Mouse (Mus musculus) frontal cortex, postnatal 25 days (tissue): ENCODE measurements at regions not wholly inside any gene's neighbourhood (a gene's known extent, or its start where the extent isn't known, plus 50 kb on each side); places are given as distances from the start of the nearest gene placed in this dataset.

Experiments used
- DNase-seq, 2 experiments: peaks; one replicate each; pipeline ENCODE4 v3.0.0; 2022; ENCODE audit warnings: low spot score in 2 of 2

DNA sequence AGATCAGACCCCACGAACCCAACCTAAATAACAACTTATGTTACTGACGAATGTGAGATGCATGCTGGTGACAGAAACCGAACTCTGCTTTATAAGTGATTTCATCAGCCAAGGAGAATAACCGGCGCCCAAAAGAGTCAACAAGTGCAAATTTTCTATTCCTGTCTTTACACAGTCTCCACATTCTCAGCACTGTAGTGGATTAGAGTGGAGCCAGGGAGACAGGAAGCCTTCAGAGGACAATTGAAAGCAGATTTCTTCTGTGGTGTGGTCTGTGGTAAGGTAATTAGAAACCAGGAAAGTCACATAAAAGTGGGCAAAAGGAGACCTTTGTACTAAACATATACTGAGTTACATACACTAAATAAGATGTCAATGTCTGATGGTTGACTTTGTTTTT, 68.0 kb upstream of the Gm34302 start:
- no peak for DNase-seq

DNA sequence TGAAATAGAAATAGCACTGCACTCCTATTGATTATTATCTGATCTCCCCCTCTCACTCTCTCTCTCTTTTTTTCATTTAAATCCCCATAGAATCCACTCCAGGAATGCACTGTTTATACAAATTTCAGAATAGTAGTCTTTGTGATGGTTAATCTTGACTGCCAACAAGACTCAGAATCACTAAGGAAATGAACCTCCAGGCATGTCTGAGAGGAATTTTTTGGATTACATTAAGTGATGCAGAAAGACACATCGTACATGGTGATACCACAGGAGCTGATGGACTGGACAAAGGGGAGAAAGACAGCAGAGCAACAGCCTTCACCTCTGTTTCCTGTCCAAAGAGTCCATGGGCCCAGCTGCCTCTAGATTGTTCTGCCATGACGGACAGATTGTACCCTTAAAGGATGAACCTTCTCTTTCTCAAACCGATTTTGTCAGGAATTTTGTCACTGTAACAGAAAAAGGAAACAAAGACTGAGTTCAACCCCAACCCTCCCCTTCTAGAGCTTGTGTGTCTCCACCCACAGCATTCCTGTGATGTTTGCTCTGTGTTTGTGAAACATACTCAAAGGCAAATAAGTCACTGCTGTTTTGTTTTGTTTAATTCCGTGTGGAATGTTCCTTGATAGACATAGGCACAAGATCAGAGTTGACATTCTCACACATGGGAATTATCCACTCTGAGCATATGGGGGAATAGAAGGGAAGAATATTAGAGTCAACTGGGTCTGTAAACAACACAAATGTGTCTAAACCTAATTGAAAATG, 59.1 kb upstream of the Gm34302 start:
- no peak for DNase-seq

DNA sequence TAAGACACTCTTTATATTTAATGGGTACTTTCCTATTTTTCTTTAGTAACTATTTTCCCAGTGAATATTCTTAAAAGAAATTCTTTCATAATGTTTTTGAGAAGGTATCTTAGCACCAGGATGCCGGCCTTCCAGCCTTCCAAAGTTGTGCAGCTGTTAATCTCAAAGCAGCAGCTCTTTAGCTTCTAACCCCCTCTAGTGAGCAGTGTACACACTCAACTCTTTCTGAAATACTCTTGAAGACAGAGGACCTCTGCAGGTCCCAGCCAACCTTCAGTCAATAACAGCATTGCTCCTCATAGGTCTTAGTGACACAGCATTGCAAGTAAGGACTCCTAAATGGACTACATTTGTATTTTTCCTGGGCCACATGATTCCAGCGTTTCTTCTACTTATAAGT, 55.2 kb upstream of the Gm34302 start:
- no peak for DNase-seq

DNA sequence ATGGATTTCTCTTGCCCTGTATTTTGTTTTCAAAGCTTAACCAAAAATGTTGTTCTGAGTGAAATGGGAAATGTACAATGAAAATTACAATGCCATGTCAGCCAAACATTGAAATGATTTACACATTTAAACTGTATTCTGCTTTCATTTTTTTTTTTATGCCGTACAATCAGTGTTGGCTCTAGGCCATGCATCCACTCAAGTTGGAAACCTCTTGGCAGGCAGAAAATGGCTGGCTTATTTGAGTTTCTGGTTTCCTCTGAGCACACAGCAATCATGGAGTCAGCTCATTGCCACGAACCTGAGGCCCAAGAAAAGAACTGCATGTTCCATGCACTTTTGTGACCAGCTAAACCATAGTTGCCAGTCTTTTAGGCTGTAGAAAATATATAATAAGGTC, 50.5 kb upstream of the Gm34302 start:
- DNase-seq, result no peak
